Comparison of ENCODE assay signal across 10 mouse cellular contexts in genomic region chrX:18254767-18255166, GRCm38 (mm10).
DNase-seq lines count a peak whose midpoint lies in the region; ATAC-seq lines count a peak whose summit lies in the region.
"Had no signal": no experiment of that assay in that cellular context is flagged by ENCODE, and none has a peak within 500 bp of the region (broad histone marks: within the 10 kb centered on the region; RNA-seq: fewer than 3 reads in every experiment).

No protein-coding gene starts in this region.

- H3K4me3 ChIP-seq in midbrain, embryonic 11.5 days (ENCODE audit: low read depth, low read length): no peak overlapping the region
- H3K4me3 ChIP-seq: embryonic facial prominence, embryonic 12.5 days; megakaryocyte, embryonic 14.5 days had no signal

- no peaks in the 10 kb centered on the region for H3K4me1 ChIP-seq in midbrain, embryonic 11.5 days (ENCODE audit: control insufficient read depth, insufficient read depth, low read length)
- H3K4me1 ChIP-seq: embryonic facial prominence, embryonic 12.5 days had no signal

- H3K36me3 ChIP-seq in midbrain, embryonic 11.5 days (ENCODE audit: control insufficient read depth, insufficient read depth, low read length): peaks cover 3% of the 10 kb centered on the region; the same call in 1 of the 2 replicates

- H3K27ac ChIP-seq in midbrain, embryonic 11.5 days (ENCODE audit: low read depth, low read length): no peak overlapping the region
- H3K27ac ChIP-seq: embryonic facial prominence, embryonic 12.5 days had no signal

- no peaks in the 10 kb centered on the region for H3K9me3 ChIP-seq in midbrain, embryonic 11.5 days (ENCODE audit: control insufficient read depth, low read length)
- H3K9me3 ChIP-seq: embryonic facial prominence, embryonic 12.5 days; megakaryocyte, embryonic 14.5 days had no signal

- WGBS in midbrain, embryonic 11.5 days: 58% methylated on average over 4 of the region's 4 CpGs

- H3K27me3 ChIP-seq in midbrain, embryonic 11.5 days (ENCODE audit: control insufficient read depth, insufficient read depth, low read length): no peaks in the 10 kb centered on the region
- H3K27me3 ChIP-seq: embryonic facial prominence, embryonic 12.5 days; megakaryocyte, embryonic 14.5 days had no signal

- DNase-seq in layer of hippocampus, adult 11-12 months (ENCODE audit: low spot score): peak; percentile 71
- no peak for DNase-seq in layer of hippocampus, postnatal 25 days (ENCODE audit: extremely low spot score in 1 of 2, low spot score in 1 of 2)
- peak; percentile 50 for DNase-seq in MN1 (ENCODE audit: low spot score)
- peak; percentile 68 to 71 for DNase-seq in cerebellum, postnatal 10 days
- peak; percentile 1 to 57 for DNase-seq in heart, adult 9 months (ENCODE audit: low spot score in 2 of 2)
- peak; percentile 21 to 57 for DNase-seq in layer of hippocampus, adult 8-10 months (ENCODE audit: low spot score in 2 of 2)
- peak; percentile 89 for DNase-seq in midbrain, embryonic 11.5 days (ENCODE audit: low spot score, missing footprints)
- peak; percentile 14 for DNase-seq in thymus, postnatal 4 days

- H3K4me2 ChIP-seq in midbrain, embryonic 11.5 days: no peak overlapping the region
- H3K4me2 ChIP-seq: embryonic facial prominence, embryonic 12.5 days had no signal

- peak; percentile 70; the same call in 1 of the 2 replicates for ATAC-seq in midbrain, embryonic 11.5 days (ENCODE audit: low FRiP score)

- no peak overlapping the region for H3K9ac ChIP-seq in midbrain, embryonic 11.5 days (ENCODE audit: low read length)
- H3K9ac ChIP-seq: embryonic facial prominence, embryonic 12.5 days had no signal

Comparison
In these comparisons a context has a peak if more than half of its experiments do, and no peak if none do; other contexts are left out.
1. DNase-seq: peak in layer of hippocampus, adult 11-12 months (single experiment), MN1 (single experiment), cerebellum, postnatal 10 days (2 of 2), heart, adult 9 months (2 of 2), layer of hippocampus, adult 8-10 months (2 of 2), midbrain, embryonic 11.5 days (single experiment) and thymus, postnatal 4 days (single experiment); none in layer of hippocampus, postnatal 25 days (0 of 2).